Mouse (Mus musculus): ENCODE data around the gene Slc12a1.

DNA sequence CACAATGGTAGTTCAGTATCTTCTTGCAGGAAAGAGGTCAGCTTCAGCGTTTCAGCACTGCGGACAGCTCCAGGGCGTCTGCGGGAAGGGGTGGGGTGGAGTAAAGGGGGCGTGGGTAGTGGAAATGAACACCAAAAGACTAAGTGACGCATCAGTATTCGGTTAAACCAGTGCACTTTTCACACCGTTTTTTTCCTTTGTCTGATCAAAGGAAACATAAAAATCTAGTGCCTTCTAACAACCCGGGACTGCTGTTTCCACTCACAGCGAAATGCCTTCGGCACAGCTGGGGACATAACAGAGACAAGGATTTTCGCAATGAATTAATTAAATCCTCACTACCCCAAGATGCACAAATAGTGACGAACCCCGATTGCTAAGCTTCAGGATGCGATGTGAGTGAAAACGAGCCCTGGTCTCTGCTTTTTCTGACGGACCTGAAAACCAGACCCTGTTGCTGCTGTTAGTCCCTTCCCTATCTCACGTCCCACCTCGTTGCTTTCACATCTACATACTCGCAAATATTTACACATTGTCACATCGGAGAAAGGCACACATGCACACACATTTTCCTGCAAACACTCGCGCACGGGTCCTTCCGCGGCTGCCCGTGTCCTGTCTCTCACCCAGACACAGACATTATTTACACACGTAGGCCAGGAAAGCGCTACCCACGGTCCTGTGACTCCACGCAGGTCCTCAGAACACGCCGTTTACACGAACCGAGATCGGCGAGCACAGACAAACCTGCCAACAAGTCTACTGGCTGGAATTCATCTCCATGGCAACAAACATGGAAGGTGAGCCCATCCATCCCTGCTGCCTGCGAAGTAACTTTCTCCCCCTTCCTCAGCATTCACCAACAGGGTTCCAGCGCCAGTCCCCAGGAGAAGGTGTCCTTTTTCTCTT is 16.1 kb upstream of the Slc12a1 start, which contains the start of gene Ctxn2:
- no peak for TF ChIP-seq CTCF (IDR thresholded peaks at IDR 0.05; ENCODE audit: insufficient read depth, low read depth, low read length)
- no peak for TF ChIP-seq POLR2A (IDR thresholded peaks at IDR 0.05; ENCODE audit: insufficient read depth, low read depth, low read length)

All from olfactory bulb, adult 2 months (tissue).